Mouse (Mus musculus): ENCODE measurements around the gene Snrpd2.

GRCm38 (mm10) chr7:19129396-19129795 is 20.1 kb upstream of the Snrpd2 start:
- TF ChIP-seq CTCF (IDR thresholded peaks at IDR 0.05; ENCODE audit: low read depth), result no peak
- no peak for TF ChIP-seq EP300 (optimal IDR thresholded peaks at IDR 0.05)
